Mouse (Mus musculus) limb, embryonic 14.5 days (tissue): ENCODE data around the gene Hoxd3. TPM values are rescaled to one million over a fixed set of nuclear protein-coding genes. Genes with fewer than 3 reads are reported as not detected.

ENCODE experiments used
- ATAC-seq: fragments of 200-750 bp; cut with Nextera tagmentation; 2 replicates; pipeline ENCODE4 v1.8.0; 2017; ENCODE audit warnings: low read depth, moderate number of reproducible peaks, moderate TSS enrichment; ENCODE audit not compliant: low FRiP score
- DNase-seq: peaks from one replicate; pipeline ENCODE4 v3.0.0-alpha.2; 2015; ENCODE audit warnings: low spot score
- H3K27ac ChIP-seq: fragments of 300-500 bp; sonication (generic); replicated peaks from 2 replicates; pipeline ENCODE4 v1.5.1; 2014; ENCODE audit warnings: low read depth, mild to moderate bottlenecking, low read length, moderate library complexity, mixed read lengths
- H3K27me3 ChIP-seq: fragments of 300-500 bp; sonication (generic); 2 replicates; pipeline ENCODE4 v1.6.1; 2014; ENCODE audit warnings: low read length, mixed read lengths; ENCODE audit not compliant: control insufficient read depth, insufficient read depth
- H3K36me3 ChIP-seq: fragments of 300-500 bp; sonication (generic); 2 replicates; pipeline ENCODE4 v1.6.1; 2014; ENCODE audit warnings: mild to moderate bottlenecking, low read length, moderate library complexity, mixed read lengths; ENCODE audit not compliant: control insufficient read depth, insufficient read depth
- H3K4me1 ChIP-seq: fragments of 300-500 bp; sonication (generic); 2 replicates; pipeline ENCODE4 v1.6.1; 2014; ENCODE audit warnings: antibody characterized with exemption, low read length, mixed read lengths; ENCODE audit not compliant: control insufficient read depth, insufficient read depth
- H3K4me2 ChIP-seq: fragments of 300-500 bp; sonication (generic); replicated peaks from 2 replicates; pipeline ENCODE4 v1.6.1; 2014; ENCODE audit warnings: low read depth, mild to moderate bottlenecking, low read length, moderate library complexity; ENCODE audit not compliant: severe bottlenecking
- H3K4me3 ChIP-seq: fragments of 300-500 bp; sonication (generic); replicated peaks from 2 replicates; pipeline ENCODE4 v1.5.1; 2014; ENCODE audit warnings: low read length
- H3K9ac ChIP-seq: fragments of 300-500 bp; sonication (generic); 2 replicates; pipeline ENCODE4 v1.6.1; 2014; ENCODE audit warnings: mild to moderate bottlenecking, low read depth, low read length, moderate library complexity; ENCODE audit not compliant: severe bottlenecking
- H3K9me3 ChIP-seq: fragments of 300-500 bp; sonication (generic); 2 replicates; pipeline ENCODE4 v1.6.1; 2016; ENCODE audit warnings: low read length; ENCODE audit not compliant: control insufficient read depth
- POLR2A ChIP-seq: fragments of 200-500 bp; IDR thresholded peaks from 2 replicates; pipeline ENCODE4 v1.8.0; 2012; ENCODE audit warnings: inconsistent platforms, mild to moderate bottlenecking, moderate library complexity, borderline replicate concordance; ENCODE audit not compliant: insufficient read depth, insufficient read length; ENCODE audit errors: extremely low read depth
- WGBS: fragments of 180-500 bp; shearing (Covaris S2); extraction: QIAGEN DNeasy Blood & Tissue Kit; methylation state at CpG from one replicate; pipeline ENCODE4 v1.1.7; 2014; 5-methylcytosine and 5-hydroxymethylcytosine counted together
- polyA plus RNA-seq, 2 experiments: library from polyadenylated mRNA; depleted of rRNA in 1 of 2; stranded (reverse) in 1 of 2; unstranded in 1 of 2; fragments of >200 nt; fragmentation: Nextera tagmentation in 1 of 2; extraction: Ambion mirVana in 1 of 2; gene quantifications; 2 replicates each; pipeline versions ENCODE4 v1.2.1 to v1.2.3; 2012 to 2014

The Hoxd3 gene
- polyA plus RNA-seq, 2 experiments: 0.59 to 2.3 TPM

DNA sequence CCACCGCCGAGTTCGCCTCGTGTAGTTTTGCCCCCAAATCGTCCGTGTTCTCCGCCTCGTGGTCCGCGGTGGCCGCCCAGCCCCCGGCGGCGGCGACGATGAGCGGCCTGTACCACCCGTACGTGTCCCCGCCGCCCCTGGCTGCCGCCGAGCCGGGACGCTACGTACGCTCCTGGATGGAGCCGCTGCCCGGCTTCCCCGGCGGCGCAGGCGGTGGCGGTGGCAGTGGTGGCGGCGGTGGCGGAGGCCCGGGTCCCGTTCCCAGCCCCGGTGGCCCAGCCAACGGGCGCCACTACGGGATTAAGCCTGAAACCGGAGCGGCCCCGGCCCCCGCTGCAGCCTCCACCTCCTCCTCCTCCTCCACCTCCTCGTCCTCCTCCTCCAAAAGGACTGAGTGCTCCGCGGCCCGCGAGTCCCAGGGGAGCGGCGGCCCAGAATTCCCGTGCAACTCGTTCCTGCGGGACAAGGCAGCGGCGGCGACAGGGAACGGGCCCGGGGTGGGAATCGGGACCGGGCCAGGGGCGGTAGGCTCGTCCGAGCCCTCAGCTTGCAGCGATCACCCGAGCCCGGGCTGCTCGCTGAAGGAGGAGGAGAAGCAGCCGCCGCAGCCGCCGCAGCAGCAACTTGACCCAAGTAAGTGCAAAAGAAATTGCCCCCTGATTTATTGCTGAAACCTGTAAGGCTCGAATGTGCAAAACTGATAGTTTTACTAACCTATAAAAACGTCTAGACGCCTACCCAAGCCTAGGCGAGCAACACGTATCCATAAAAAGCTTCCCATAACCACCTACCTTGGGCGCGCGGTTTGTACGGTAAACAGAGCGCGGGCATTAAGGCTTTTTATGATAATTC is 13.3 kb upstream of the Hoxd3 start:
- DNase-seq: no peak
- peaks cover 62% of the 10 kb centered on the region for H3K27me3 ChIP-seq

DNA sequence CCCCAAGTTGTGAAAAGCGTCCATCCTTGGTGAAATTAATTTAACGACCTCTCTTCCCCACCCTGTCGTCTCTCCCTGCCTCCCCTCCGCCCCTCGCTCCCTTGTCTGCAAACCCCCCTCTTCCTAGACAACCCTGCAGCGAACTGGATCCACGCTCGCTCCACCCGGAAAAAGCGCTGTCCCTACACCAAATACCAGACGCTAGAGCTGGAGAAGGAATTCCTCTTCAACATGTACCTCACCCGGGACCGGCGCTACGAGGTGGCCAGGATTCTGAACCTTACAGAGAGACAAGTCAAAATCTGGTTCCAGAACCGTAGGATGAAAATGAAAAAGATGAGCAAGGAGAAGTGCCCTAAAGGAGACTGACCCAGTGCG is 12.7 kb upstream of the Hoxd3 start:
- Histone ChIP-seq H3K27me3 (peaks cover 63% of the 10 kb centered on the region), H3K4me3 (peak overlapping the region; percentile 55), H3K27ac (peak overlapping the region; percentile 89), H3K9ac (peak overlapping the region; percentile 86), H3K9me3 (no peaks in the 10 kb centered on the region), H3K4me1 (peaks cover 29% of the 10 kb centered on the region), H3K4me2 (peak overlapping the region; percentile 96), H3K36me3 (peaks cover 6% of the 10 kb centered on the region)
- ATAC-seq: 0 out of 2 replicates have a peak, but pooled peaks have one; percentile 7
- DNase-seq: no peak
- no peak for TF ChIP-seq POLR2A
- WGBS: 3% methylated on average over 17 of the region's 17 CpGs

More for the DNA sequence above, 13.3 kb upstream of the Hoxd3 start:
- peak; percentile 20; the same call in 1 of the 2 replicates for ATAC-seq
- WGBS: under 1% methylated on average over 47 of the region's 86 CpGs
- Histone ChIP-seq H3K9ac (peak overlapping the region; percentile 86), H3K4me2 (peak overlapping the region; percentile 96), H3K36me3 (peaks cover 6% of the 10 kb centered on the region), H3K27ac (peak overlapping the region; percentile 89), H3K4me3 (peak overlapping the region; percentile 55), H3K4me1 (peaks cover 29% of the 10 kb centered on the region), H3K9me3 (no peaks in the 10 kb centered on the region)
- no peak for TF ChIP-seq POLR2A

DNA sequence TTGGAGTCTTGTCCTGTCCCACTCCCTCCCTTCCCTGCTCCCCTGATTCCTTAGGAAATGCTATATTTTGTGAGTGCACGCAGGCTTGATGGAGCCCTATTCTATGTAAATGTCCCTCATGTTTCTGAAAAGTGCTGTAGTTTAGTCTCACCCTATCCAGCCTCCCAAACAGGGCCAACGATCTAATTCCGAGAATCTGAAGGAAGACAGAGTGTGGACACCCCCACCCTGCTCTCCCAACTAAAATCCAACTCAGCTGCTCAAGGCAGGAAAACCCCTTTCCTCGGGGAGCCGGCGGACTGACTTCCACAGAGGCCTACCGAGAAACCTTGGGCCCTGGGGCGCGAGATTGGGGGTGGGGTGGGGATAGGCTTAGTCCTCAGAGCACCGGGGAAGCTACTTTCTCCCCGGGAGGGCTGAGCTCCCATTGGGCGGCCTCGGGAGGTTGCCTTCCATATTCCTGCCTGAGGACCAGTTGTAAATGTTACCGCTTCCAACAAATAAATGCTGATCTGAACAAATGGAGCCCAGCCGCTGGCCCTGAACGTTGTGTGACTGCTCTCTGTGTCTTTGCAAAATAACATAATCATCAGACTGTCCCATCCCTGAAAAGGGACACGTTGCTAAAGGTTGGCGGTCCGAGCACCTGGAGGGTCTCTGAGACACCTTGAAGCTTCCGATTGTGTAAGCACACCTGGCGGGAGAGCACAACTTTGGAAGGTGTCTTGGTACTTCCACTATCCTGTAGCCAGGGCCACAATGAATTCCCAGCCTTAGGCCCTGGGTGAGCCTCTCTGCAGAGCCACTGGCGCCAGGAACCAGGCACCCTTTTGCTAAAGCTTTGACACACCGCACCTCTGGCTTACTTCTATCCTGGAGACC is 11.8 kb upstream of the Hoxd3 start:
- 17% methylated on average over 23 of the region's 23 CpGs for WGBS
- Histone ChIP-seq H3K27me3 (peaks cover 68% of the 10 kb centered on the region), H3K4me3 (peak overlapping the region; percentile 55)

GRCm38 (mm10) chr2:74700546-74701112 is 11.1 kb upstream of the Hoxd3 start:
- DNase-seq: no peak
- no peak overlapping the region for H3K4me3 ChIP-seq
- peak overlapping the region; percentile 6; the same call in 1 of the 2 replicates for H3K4me2 ChIP-seq
- peaks cover under 1% of the 10 kb centered on the region; the same call in 1 of the 2 replicates for H3K36me3 ChIP-seq
- H3K27ac ChIP-seq: no peak overlapping the region
- H3K27me3 ChIP-seq: peaks cover 63% of the 10 kb centered on the region
- H3K4me1 ChIP-seq: peaks cover 29% of the 10 kb centered on the region
- no peaks in the 10 kb centered on the region for H3K9me3 ChIP-seq
- no peak for ATAC-seq
- no peak for TF ChIP-seq POLR2A
- 19% methylated on average over 22 of the region's 22 CpGs for WGBS
- no peak overlapping the region for H3K9ac ChIP-seq

More for the DNA sequence above, 11.8 kb upstream of the Hoxd3 start:
- Histone ChIP-seq H3K9ac (peak overlapping the region; percentile 86; the same call in 1 of the 2 replicates), H3K27ac (no peak overlapping the region), H3K4me2 (peak overlapping the region; percentile 96), H3K9me3 (no peaks in the 10 kb centered on the region), H3K36me3 (peaks cover 6% of the 10 kb centered on the region), H3K4me1 (peaks cover 33% of the 10 kb centered on the region)
- DNase-seq: no peak
- no peak for ATAC-seq
- no peak for TF ChIP-seq POLR2A
